Mouse (Mus musculus): ENCODE results near the gene Hbq1b.

GRCm38 (mm10) chr11:32280646-32281045 is 6.1 kb upstream of the Hbq1b start:
- no peak for TF ChIP-seq GATA1 (IDR thresholded peaks at IDR 0.05; ENCODE audit: borderline replicate concordance, low read length)
- TF ChIP-seq FLI1 (IDR thresholded peaks at IDR 0.05; ENCODE audit: low read length), result no peak
